15 mouse cellular contexts compared by ENCODE assay signal in genomic region chr1:84561841-84562240, GRCm38 (mm10).
DNase-seq lines count a peak whose midpoint lies in the region; ATAC-seq and TF ChIP-seq lines count a peak whose summit lies in the region.
"Had no signal": no experiment of that assay in that cellular context is flagged by ENCODE, and none has a peak within 500 bp of the region (broad histone marks: within the 10 kb centered on the region; RNA-seq: fewer than 3 reads in every experiment).

No protein-coding gene starts in this region.

- H3K4me1 ChIP-seq in midbrain, embryonic 11.5 days (ENCODE audit: control insufficient read depth, insufficient read depth, low read length) = no peaks in the 10 kb centered on the region; the same call in 1 of the 2 replicates
- no peaks in the 10 kb centered on the region for H3K4me1 ChIP-seq in midbrain, embryonic 16.5 days (ENCODE audit: control insufficient read depth, insufficient read depth, low read length)
- H3K4me1 ChIP-seq: liver, embryonic 15.5 days had no signal

- DNase-seq in gastrocnemius, adult 2 months = peak; percentile 25
- no peak for DNase-seq in gastrocnemius, adult 8-10 months (ENCODE audit: low spot score in 2 of 2)
- DNase-seq in layer of hippocampus, adult 9-11 months = peak; percentile 52
- no peak for DNase-seq in layer of hippocampus, adult 9-10 months (ENCODE audit: low spot score)
- no peak for DNase-seq in midbrain, embryonic 11.5 days (ENCODE audit: low spot score, missing footprints)
- DNase-seq in left cerebral cortex, adult 11 months (ENCODE audit: low spot score) = no peak
- DNase-seq: B cell, adult 2 months; cerebellum, adult 8-10 months; right cerebral cortex, adult 18-20 months; thymus, postnatal 4 days had no signal

- no peak overlapping the region for H3K9ac ChIP-seq in midbrain, embryonic 11.5 days (ENCODE audit: low read length)
- H3K9ac ChIP-seq in midbrain, embryonic 16.5 days (ENCODE audit: low read depth, low read length) = no peak overlapping the region
- H3K9ac ChIP-seq: liver, embryonic 15.5 days had no signal

- no peak for TF ChIP-seq CTCF in gastrocnemius, adult 2 months (IDR thresholded peaks at IDR 0.05)

- no peaks in the 10 kb centered on the region for H3K36me3 ChIP-seq in midbrain, embryonic 11.5 days (ENCODE audit: control insufficient read depth, insufficient read depth, low read length)
- no peaks in the 10 kb centered on the region for H3K36me3 ChIP-seq in midbrain, embryonic 16.5 days (ENCODE audit: control insufficient read depth, insufficient read depth, low read length)
- H3K36me3 ChIP-seq in myocyte (ENCODE audit: control insufficient read depth, insufficient read depth) = no peaks in the 10 kb centered on the region
- H3K36me3 ChIP-seq: forebrain, embryonic 10.5 days; liver, embryonic 15.5 days had no signal

- no peaks in the 10 kb centered on the region for H3K79me2 ChIP-seq in myocyte (ENCODE audit: control insufficient read depth, insufficient read depth)

- H3K9me3 ChIP-seq in midbrain, embryonic 11.5 days (ENCODE audit: control insufficient read depth, low read length) = no peaks in the 10 kb centered on the region
- H3K9me3 ChIP-seq in midbrain, embryonic 16.5 days (replicated peaks; ENCODE audit: control insufficient read depth, low read length, poor library complexity, severe bottlenecking) = no peaks in the 10 kb centered on the region
- H3K9me3 ChIP-seq: forebrain, embryonic 10.5 days; liver, embryonic 15.5 days had no signal

- peak overlapping the region; percentile 49 for H3K27ac ChIP-seq in gastrocnemius, adult 2 months
- no peak overlapping the region for H3K27ac ChIP-seq in midbrain, embryonic 11.5 days (ENCODE audit: low read depth, low read length)
- H3K27ac ChIP-seq in midbrain, embryonic 16.5 days (ENCODE audit: low read length) = no peak overlapping the region
- H3K27ac ChIP-seq: forebrain, embryonic 10.5 days; liver, embryonic 15.5 days had no signal

- 84% methylated on average over 8 of the region's 8 CpGs for WGBS in midbrain, embryonic 11.5 days
- 81% methylated on average over 8 of the region's 8 CpGs for WGBS in midbrain, embryonic 16.5 days

- no peak for TF ChIP-seq POLR2A in myocyte (IDR thresholded peaks at IDR 0.05; ENCODE audit: insufficient read length, low read depth)

- intact Hi-C loops in gastrocnemius, adult 2 months (cut with DNase I) = no loop called here

- H3K4me2 ChIP-seq in midbrain, embryonic 11.5 days = no peak overlapping the region
- H3K4me2 ChIP-seq in midbrain, embryonic 16.5 days (ENCODE audit: low read length) = no peak overlapping the region
- H3K4me2 ChIP-seq in myocyte (ENCODE audit: low read depth) = peak overlapping the region; percentile 12
- H3K4me2 ChIP-seq: liver, embryonic 15.5 days had no signal

- no peak overlapping the region for H3ac ChIP-seq in myocyte (ENCODE audit: control insufficient read depth, insufficient read length)

- H3K27me3 ChIP-seq in midbrain, embryonic 11.5 days (ENCODE audit: control insufficient read depth, insufficient read depth, low read length) = no peaks in the 10 kb centered on the region
- H3K27me3 ChIP-seq in midbrain, embryonic 16.5 days (ENCODE audit: control insufficient read depth, insufficient read depth, low read depth, low read length) = no peaks in the 10 kb centered on the region
- no peaks in the 10 kb centered on the region for H3K27me3 ChIP-seq in myocyte (ENCODE audit: control insufficient read depth, insufficient read depth, insufficient read length)
- H3K27me3 ChIP-seq: liver, embryonic 15.5 days had no signal

- no peak overlapping the region for H3K4me3 ChIP-seq in gastrocnemius, adult 2 months
- H3K4me3 ChIP-seq in midbrain, embryonic 11.5 days (ENCODE audit: low read depth, low read length) = no peak overlapping the region
- no peak overlapping the region for H3K4me3 ChIP-seq in midbrain, embryonic 16.5 days (ENCODE audit: low read depth, low read length)
- no peak overlapping the region for H3K4me3 ChIP-seq in myocyte
- H3K4me3 ChIP-seq: forebrain, embryonic 10.5 days; liver, embryonic 15.5 days had no signal

- peak; percentile 46; the same call in 1 of the 2 replicates for ATAC-seq in midbrain, embryonic 11.5 days (ENCODE audit: low FRiP score)
- no peak for ATAC-seq in midbrain, embryonic 16.5 days
- ATAC-seq: inflammation-experienced regulatory T-cells, adult 6 months had no signal

TF ChIP-seq in myocyte, 11 proteins besides CTCF, POLR2A, EP300 and RAD21:
- TF ChIP-seq POLR2AphosphoS2 (IDR thresholded peaks at IDR 0.05; ENCODE audit: insufficient read length, low read depth) (no peak), USF1 (IDR thresholded peaks at IDR 0.05; ENCODE audit: low read depth) (peak; percentile 53)
TF ChIP-seq in myocyte: peak in this region for 1.

Comparison
In these comparisons a context has a peak if more than half of its experiments do, and no peak if none do; other contexts are left out.
1. DNase-seq: peak in gastrocnemius, adult 2 months (single experiment) and layer of hippocampus, adult 9-11 months (single experiment); none in gastrocnemius, adult 8-10 months (0 of 2), layer of hippocampus, adult 9-10 months (single experiment), midbrain, embryonic 11.5 days (single experiment) and left cerebral cortex, adult 11 months (single experiment).